Mouse (Mus musculus) forebrain, postnatal 0 days (tissue): ENCODE results near the gene Ints3. TPM values are rescaled to one million over a fixed set of nuclear protein-coding genes. Genes with fewer than 3 reads are reported as not detected.

Experiments
- ATAC-seq: fragments of 200-750 bp; cut with Nextera tagmentation; 2 replicates; pipeline ENCODE4 v1.8.0; 2017; ENCODE audit warnings: mild to moderate bottlenecking, moderate library complexity
- DNase-seq: peaks from one replicate; pipeline ENCODE4 v3.0.0-alpha.2; 2015
- H3K27ac ChIP-seq: fragments of 300-500 bp; sonication (generic); 2 replicates; pipeline ENCODE4 v1.5.1; 2014; ENCODE audit warnings: low read depth, mild to moderate bottlenecking, antibody characterized with exemption, low read length, moderate library complexity, mixed read lengths
- H3K27me3 ChIP-seq: fragments of 300-500 bp; sonication (generic); 2 replicates; pipeline ENCODE4 v1.6.1; 2014; ENCODE audit warnings: mild to moderate bottlenecking, low read length, mixed read lengths; ENCODE audit not compliant: insufficient read depth
- H3K36me3 ChIP-seq: fragments of 300-500 bp; sonication (generic); 2 replicates; pipeline ENCODE4 v1.6.1; 2014; ENCODE audit warnings: mild to moderate bottlenecking, moderate library complexity; ENCODE audit not compliant: insufficient read depth
- H3K4me1 ChIP-seq: fragments of 300-500 bp; sonication (generic); 2 replicates; pipeline ENCODE4 v1.6.1; 2014; ENCODE audit warnings: antibody characterized with exemption; ENCODE audit not compliant: insufficient read depth
- H3K4me2 ChIP-seq: fragments of 300-500 bp; sonication (generic); 2 replicates; pipeline ENCODE4 v1.6.1; 2014; ENCODE audit warnings: low read depth, mild to moderate bottlenecking, moderate library complexity
- H3K4me3 ChIP-seq: fragments of 300-500 bp; sonication (generic); 2 replicates; pipeline ENCODE4 v1.5.1; 2014; ENCODE audit warnings: low read depth, low read length, mixed read lengths
- H3K9ac ChIP-seq: fragments of 300-500 bp; sonication (generic); 2 replicates; pipeline ENCODE4 v1.6.1; 2014; ENCODE audit warnings: mild to moderate bottlenecking
- H3K9me3 ChIP-seq: fragments of 300-500 bp; sonication (generic); 2 replicates; pipeline ENCODE4 v1.6.1; 2016; ENCODE audit warnings: low read length
- CTCF ChIP-seq: sonication (generic); IDR thresholded peaks from 2 replicates; pipeline ENCODE4 v1.5.1; 2016; ENCODE audit warnings: antibody characterized with exemption, control low read depth, low read depth
- WGBS: fragments of 180-500 bp; shearing (Covaris S2); extraction: QIAGEN DNeasy Blood & Tissue Kit; methylation state at CpG from one replicate; pipeline ENCODE4 v1.1.7; 2014; 5-methylcytosine and 5-hydroxymethylcytosine counted together
- polyA plus RNA-seq: library from polyadenylated mRNA; unstranded; fragments of >200 nt; fragmentation: Nextera tagmentation; extraction: Ambion mirVana; gene quantifications from 2 replicates; pipeline ENCODE4 v1.2.1, GENCODE M21; 2015
- total RNA-seq: library from RNA; depleted of rRNA; stranded (reverse); fragments of >200 nt; gene quantifications from 2 replicates; pipeline ENCODE4 v1.2.3, GENCODE M21; 2014

Gene Ints3
- total and polyA plus RNA-seq, 2 experiments from 2014 or later, result 20.6 to 51.5 TPM

DNA sequence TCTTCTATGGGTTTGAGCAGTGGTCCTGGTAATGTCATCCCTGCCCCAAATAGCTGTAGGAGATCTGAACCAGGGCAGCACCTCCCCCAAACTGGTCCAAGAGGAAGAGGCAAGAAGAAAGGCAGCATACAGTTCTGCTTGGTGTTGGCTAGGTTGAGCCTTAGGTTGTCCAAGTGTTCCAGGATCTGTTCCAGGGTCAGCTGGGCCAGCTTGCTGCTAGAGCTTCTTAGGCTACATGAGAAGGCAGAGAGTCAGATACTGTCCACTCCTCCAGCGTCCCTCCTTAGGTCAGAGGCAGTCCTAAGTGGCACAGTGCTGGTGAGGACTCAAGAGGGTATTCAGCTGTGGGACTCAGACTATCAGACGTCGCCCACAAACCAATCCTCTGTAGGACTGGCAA, 40.8 kb downstream of the Ints3 start:
- WGBS, result 96% methylated on average over 3 of the region's 3 CpGs
- H3K36me3 ChIP-seq, result peaks cover 65% of the 10 kb centered on the region
- TF ChIP-seq CTCF, result no peak

DNA sequence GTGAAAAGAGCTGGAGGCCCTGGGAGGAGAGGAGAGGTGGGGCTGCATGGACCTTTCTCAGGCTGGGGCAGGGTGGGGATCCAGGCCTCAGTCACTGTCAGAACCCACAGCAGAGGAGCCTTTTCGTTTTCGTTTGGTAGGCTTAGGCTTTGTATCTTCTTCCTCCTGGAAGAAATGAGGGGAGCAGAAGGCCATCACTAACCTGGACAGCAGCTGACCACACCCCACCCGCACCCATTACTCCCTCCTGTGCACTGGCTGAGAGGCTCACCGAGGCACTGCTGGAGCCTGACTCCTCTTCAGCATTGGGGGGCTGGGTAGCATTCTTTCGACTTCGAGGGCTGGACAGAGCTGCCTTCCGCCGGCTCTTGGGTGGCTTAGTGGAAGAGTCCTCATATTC, 41.5 kb downstream of the Ints3 start:
- WGBS, result 91% methylated on average over 8 of the region's 8 CpGs
- no peak overlapping the region for H3K9ac ChIP-seq
- no peak for DNase-seq
- TF ChIP-seq CTCF, result no peak
- no peak overlapping the region for H3K4me3 ChIP-seq
- H3K9me3 ChIP-seq, result no peaks in the 10 kb centered on the region
- H3K4me1 ChIP-seq, result peaks cover 21% of the 10 kb centered on the region
- no peak overlapping the region for H3K4me2 ChIP-seq
- H3K27ac ChIP-seq, result no peak overlapping the region
- H3K36me3 ChIP-seq, result peaks cover 59% of the 10 kb centered on the region
- no peak for ATAC-seq
- no peaks in the 10 kb centered on the region for H3K27me3 ChIP-seq

More for the DNA sequence above, 40.8 kb downstream of the Ints3 start:
- Histone ChIP-seq H3K27ac (no peak overlapping the region), H3K4me2 (no peak overlapping the region), H3K9ac (no peak overlapping the region), H3K4me1 (peaks cover 20% of the 10 kb centered on the region), H3K27me3 (no peaks in the 10 kb centered on the region), H3K4me3 (no peak overlapping the region), H3K9me3 (no peaks in the 10 kb centered on the region)
- ATAC-seq (no peak), DNase-seq (no peak)

DNA sequence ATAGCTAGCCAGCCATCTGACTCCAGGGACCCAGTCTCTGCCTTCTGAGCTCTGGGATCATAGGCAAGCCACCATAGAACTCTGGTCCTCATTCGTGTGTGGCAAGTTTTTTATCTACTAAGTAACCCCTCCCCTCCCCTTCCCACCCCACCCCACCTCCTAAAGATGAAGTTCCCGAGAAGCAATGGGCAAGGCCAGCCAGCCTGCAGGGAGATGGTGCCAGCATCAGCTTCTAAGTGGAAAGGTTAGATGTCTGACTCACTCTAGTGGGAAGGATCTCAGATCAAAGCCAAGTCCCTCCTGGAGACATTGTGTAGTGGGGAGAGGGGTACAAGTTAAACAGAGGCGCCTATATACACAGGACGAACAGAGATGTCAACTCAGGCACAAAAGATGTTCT, 42.4 kb downstream of the Ints3 start:
- no peak overlapping the region for H3K4me3 ChIP-seq
- H3K9ac ChIP-seq, result no peak overlapping the region
- TF ChIP-seq CTCF, result no peak
- H3K4me2 ChIP-seq, result no peak overlapping the region
- H3K27ac ChIP-seq, result no peak overlapping the region
- H3K9me3 ChIP-seq, result no peaks in the 10 kb centered on the region
- DNase-seq (no peak), ATAC-seq (no peak)
- H3K27me3 ChIP-seq, result no peaks in the 10 kb centered on the region
- H3K4me1 ChIP-seq, result peaks cover 21% of the 10 kb centered on the region
- H3K36me3 ChIP-seq, result peaks cover 49% of the 10 kb centered on the region
- WGBS, result 68% methylated on average over 4 of the region's 4 CpGs

GRCm38 (mm10) chr3:90389511-90390490, 43.6 kb downstream of the Ints3 start, which contains the start of gene Slc27a3:
Gene Slc27a3 (minus strand): TSS chr3:90389938.
- Histone ChIP-seq H3K27me3 (no peaks in the 10 kb centered on the region), H3K4me3 (peak within 1 kb of the TSS; percentile 79), H3K4me2 (peak within 1 kb of the TSS; percentile 86), H3K9me3 (no peaks in the 10 kb centered on the region), H3K4me1 (peaks cover 21% of the 10 kb centered on the region), H3K27ac (peak within 1 kb of the TSS; percentile 86), H3K9ac (peak within 1 kb of the TSS; percentile 97), H3K36me3 (peaks cover 42% of the 10 kb centered on the region)
- no peak for TF ChIP-seq CTCF
- ATAC-seq (peak; percentile 71), DNase-seq (peak; percentile 76)
- 2% methylated on average over 54 of the region's 55 CpGs for WGBS

- 3% methylated on average over 53 of the region's 53 CpGs for WGBS
- peak overlapping the region; percentile 79 for H3K4me3 ChIP-seq
- H3K4me2 ChIP-seq, result peak overlapping the region; percentile 86
- TF ChIP-seq CTCF, result peak; percentile 61
- no peaks in the 10 kb centered on the region for H3K9me3 ChIP-seq
- H3K4me1 ChIP-seq, result peaks cover 21% of the 10 kb centered on the region
- peak overlapping the region; percentile 86 for H3K27ac ChIP-seq
- DNase-seq, result peak; percentile 75
- H3K36me3 ChIP-seq, result peaks cover 33% of the 10 kb centered on the region
- ATAC-seq, result peak; percentile 80
- no peaks in the 10 kb centered on the region for H3K27me3 ChIP-seq
- peak overlapping the region; percentile 97 for H3K9ac ChIP-seq
Observed at GRCm38 (mm10) chr3:90388726-90389510, 44.5 kb downstream of the Ints3 start.

GRCm38 (mm10) chr3:90388192-90388591, 45.2 kb downstream of the Ints3 start:
- Histone ChIP-seq H3K36me3 (peaks cover 26% of the 10 kb centered on the region), H3K4me1 (peaks cover 21% of the 10 kb centered on the region), H3K4me2 (peak overlapping the region; percentile 86), H3K27ac (no peak overlapping the region; the same call in 1 of the 2 replicates), H3K4me3 (peak overlapping the region; percentile 79), H3K9ac (peak overlapping the region; percentile 97), H3K27me3 (no peaks in the 10 kb centered on the region), H3K9me3 (no peaks in the 10 kb centered on the region)
- DNase-seq (peak; percentile 9), ATAC-seq (no peak)
- 68% methylated on average over 4 of the region's 4 CpGs for WGBS
- no peak for TF ChIP-seq CTCF
